Mouse (Mus musculus): ENCODE data around the gene Uvrag.

DNA sequence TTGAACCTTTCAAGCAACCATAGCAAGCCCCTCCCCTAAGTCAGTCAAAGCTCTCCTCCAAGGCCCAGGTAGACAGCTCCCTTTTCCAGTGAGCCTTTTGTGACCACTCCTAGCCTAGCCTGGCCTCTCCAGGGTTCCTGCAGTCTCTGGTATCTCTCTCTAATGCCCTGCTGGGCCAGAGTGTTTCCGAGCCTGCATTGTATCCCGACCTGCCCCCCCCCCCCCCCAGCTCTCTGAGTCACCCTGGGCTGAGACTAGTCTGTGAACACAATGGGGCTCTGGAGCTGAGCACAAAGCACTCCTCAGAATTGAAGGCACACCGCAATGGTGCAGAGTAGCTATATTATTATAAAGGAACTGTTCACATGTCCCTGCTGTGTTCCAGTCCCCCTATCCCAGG lies 284.8 kb downstream of the Uvrag start:
- TF ChIP-seq POLR2A (IDR thresholded peaks at IDR 0.05; ENCODE audit: control insufficient read depth, extremely low read depth, insufficient read depth, low read length, poor library complexity) (no peak), CTCF (IDR thresholded peaks at IDR 0.05; ENCODE audit: borderline replicate concordance, control insufficient read depth, extremely low read depth, insufficient read depth, low read length, poor library complexity) (no peak)

Measured in thymus, adult 2 months (tissue).